Mouse (Mus musculus) embryonic fibroblast, embryonic 13.5 days (primary cell): ENCODE data around the gene Cript.

Experiments
- CTCF ChIP-seq: IDR thresholded peaks from 2 replicates; pipeline ENCODE4 v1.5.1; 2011; ENCODE audit warnings: mild to moderate bottlenecking, control low read depth, low read length, moderate library complexity, borderline replicate concordance; ENCODE audit not compliant: insufficient read depth
- POLR2A ChIP-seq: IDR thresholded peaks from 2 replicates; pipeline ENCODE4 v1.6.1; 2011; ENCODE audit warnings: low read depth, mild to moderate bottlenecking, control low read depth, low read length, moderate library complexity

- TF ChIP-seq POLR2A (no peak), CTCF (no peak)
Measured at GRCm38 (mm10) chr17:86988161-86988560, 37.2 kb upstream of the Cript start.
